Mouse (Mus musculus) MEL (cell line): ENCODE results near the gene Defb29. TPM values are rescaled to one million over a fixed set of nuclear protein-coding genes. Genes with fewer than 3 reads are reported as not detected.

Experiments
- DNase-seq: peaks from one replicate; pipeline ENCODE4 v3.0.0; 2011; ENCODE audit warnings: low read depth, low spot score
- H3K27ac ChIP-seq: 2 replicates; pipeline ENCODE4 v1.5.1; 2012; ENCODE audit warnings: low read depth, mild to moderate bottlenecking, control low read depth, low read length, moderate library complexity; ENCODE audit not compliant: control insufficient read depth
- H3K27me3 ChIP-seq, 2 experiments: fragments of 150-350 bp in 1 of 2; sonication (generic) in 1 of 2; 2 replicates each; pipeline ENCODE4 v1.6.1; 2012; ENCODE audit warnings: low read length in 2 of 2, mild to moderate bottlenecking in 2 of 2, improper control_type of control experiment in 1 of 2, moderate library complexity in 1 of 2; ENCODE audit not compliant: insufficient read depth in 2 of 2, control insufficient read depth in 1 of 2
- H3K36me3 ChIP-seq, 2 experiments: 2 replicates each; pipeline ENCODE4 v1.6.1; 2012 to 2014; ENCODE audit warnings: low read length in 2 of 2, improper control_type of control experiment in 1 of 2, inconsistent platforms in 1 of 2, mild to moderate bottlenecking in 1 of 2; ENCODE audit not compliant: insufficient read depth in 2 of 2, control insufficient read depth in 1 of 2
- H3K4me1 ChIP-seq, 2 experiments: fragments of 150-350 bp in 1 of 2; sonication (generic) in 1 of 2; 2 replicates each; pipeline ENCODE4 v1.6.1; 2012; ENCODE audit warnings: low read length in 2 of 2, improper control_type of control experiment in 1 of 2, mild to moderate bottlenecking in 1 of 2; ENCODE audit not compliant: insufficient read depth in 2 of 2, control insufficient read depth in 1 of 2
- H3K4me3 ChIP-seq, 2 experiments: fragments of 150-350 bp in 1 of 2; sonication (generic) in 1 of 2; 2 replicates each; pipeline ENCODE4 v1.5.1; 2012; ENCODE audit warnings: low read depth in 2 of 2, low read length in 2 of 2, mild to moderate bottlenecking in 2 of 2, moderate library complexity in 2 of 2, control low read depth in 1 of 2, improper control_type of control experiment in 1 of 2; ENCODE audit not compliant: control insufficient read depth in 1 of 2, insufficient read depth in 1 of 2
- H3K79me2 ChIP-seq: 2 replicates; pipeline ENCODE4 v1.6.1; 2012; ENCODE audit warnings: mild to moderate bottlenecking, low read length, moderate library complexity; ENCODE audit not compliant: control insufficient read depth, poor library complexity, insufficient read depth
- H3K9ac ChIP-seq: 2 replicates; pipeline ENCODE4 v1.6.1; 2012; ENCODE audit warnings: low read depth, mild to moderate bottlenecking, control low read depth, low read length, moderate library complexity; ENCODE audit not compliant: control insufficient read depth, poor library complexity, severe bottlenecking
- H3K9me3 ChIP-seq: fragments of 150-350 bp; sonication (generic); replicated peaks from 2 replicates; pipeline ENCODE4 v1.6.1; 2012; ENCODE audit warnings: mild to moderate bottlenecking, low read length, improper control_type of control experiment, moderate library complexity; ENCODE audit not compliant: insufficient read depth
- CTCF ChIP-seq, 3 experiments: IDR thresholded peaks in 2 of 3; conservative IDR thresholded peaks in 1 of 3; 2 replicates each; pipeline ENCODE4 v1.5.1; 2011 to 2012; ENCODE audit warnings: low read length in 3 of 3, low read depth in 2 of 3, mild to moderate bottlenecking in 2 of 3, improper control_type of control experiment in 1 of 3, inconsistent platforms in 1 of 3, mixed read lengths in 1 of 3, moderate library complexity in 1 of 3; ENCODE audit not compliant: control insufficient read depth in 1 of 3, insufficient read depth in 1 of 3, poor library complexity in 1 of 3, severe bottlenecking in 1 of 3
- EP300 ChIP-seq, 2 experiments: IDR thresholded peaks; 2 replicates each; pipeline ENCODE4 v1.6.1; 2011; ENCODE audit warnings: improper control_type of control experiment in 2 of 2, low read length in 2 of 2, low read depth in 1 of 2, mild to moderate bottlenecking in 1 of 2
- ETS1 ChIP-seq: IDR thresholded peaks from 2 replicates; pipeline ENCODE4 v1.6.1; 2012; ENCODE audit warnings: low read depth, mild to moderate bottlenecking, inconsistent platforms, low read length, improper control_type of control experiment, moderate library complexity
- GABPA ChIP-seq: IDR thresholded peaks from 2 replicates; pipeline ENCODE4 v1.6.1; 2012; ENCODE audit warnings: low read depth, mild to moderate bottlenecking, inconsistent platforms, low read length, improper control_type of control experiment, moderate library complexity
- GATA1 ChIP-seq: IDR thresholded peaks from 2 replicates; pipeline ENCODE4 v1.6.1; 2011; ENCODE audit warnings: low read depth, low read length, improper control_type of control experiment
- HCFC1 ChIP-seq: IDR thresholded peaks from 2 replicates; pipeline ENCODE4 v1.6.1; 2012; ENCODE audit warnings: low read depth, mild to moderate bottlenecking, inconsistent platforms, low read length, improper control_type of control experiment, moderate library complexity
- JUND ChIP-seq: IDR thresholded peaks from 2 replicates; pipeline ENCODE4 v1.6.1; 2011; ENCODE audit warnings: low read depth, mild to moderate bottlenecking, improper control_type of control experiment, low read length
- MAFK ChIP-seq: IDR thresholded peaks from 2 replicates; pipeline ENCODE4 v1.6.1; 2011; ENCODE audit warnings: low read depth, mild to moderate bottlenecking, low read length, improper control_type of control experiment, borderline replicate concordance
- MAZ ChIP-seq: IDR thresholded peaks from 2 replicates; pipeline ENCODE4 v1.6.1; 2012; ENCODE audit warnings: low read depth, mild to moderate bottlenecking, inconsistent platforms, low read length, improper control_type of control experiment
- MXI1 ChIP-seq: IDR thresholded peaks from 2 replicates; pipeline ENCODE4 v1.6.1; 2011; ENCODE audit warnings: mild to moderate bottlenecking, low read depth, low read length, improper control_type of control experiment
- MYC ChIP-seq: IDR thresholded peaks from 2 replicates; pipeline ENCODE4 v1.6.1; 2011; ENCODE audit warnings: low read depth, mild to moderate bottlenecking, low read length, improper control_type of control experiment, moderate library complexity
- NRF1 ChIP-seq: IDR thresholded peaks from 2 replicates; pipeline ENCODE4 v1.6.1; 2014; ENCODE audit warnings: low read depth, mild to moderate bottlenecking, inconsistent platforms, low read length, improper control_type of control experiment, moderate library complexity; ENCODE audit not compliant: poor library complexity, insufficient read depth, severe bottlenecking
- POLR2AphosphoS5 ChIP-seq: IDR thresholded peaks from 2 replicates; pipeline ENCODE4 v1.6.1; 2012; ENCODE audit warnings: low read depth, borderline replicate concordance, mild to moderate bottlenecking, inconsistent platforms, low read length, moderate library complexity, mixed read lengths
- RAD21 ChIP-seq: IDR thresholded peaks from 2 replicates; pipeline ENCODE4 v1.6.1; 2011; ENCODE audit warnings: mild to moderate bottlenecking, low read depth, low read length, improper control_type of control experiment
- SIN3A ChIP-seq: IDR thresholded peaks from 2 replicates; pipeline ENCODE4 v1.6.1; 2012; ENCODE audit warnings: low read length, improper control_type of control experiment, inconsistent platforms
- SMC3 ChIP-seq: IDR thresholded peaks from 2 replicates; pipeline ENCODE4 v1.6.1; 2011; ENCODE audit warnings: low read depth, low read length, improper control_type of control experiment
- UBTF ChIP-seq: IDR thresholded peaks from 2 replicates; pipeline ENCODE4 v1.6.1; 2012; ENCODE audit warnings: low read depth, mild to moderate bottlenecking, inconsistent platforms, low read length, improper control_type of control experiment, moderate library complexity, borderline replicate concordance; ENCODE audit not compliant: insufficient read depth
- USF2 ChIP-seq, 2 experiments: IDR thresholded peaks; 2 replicates each; pipeline ENCODE4 v1.6.1; 2011 to 2012; ENCODE audit warnings: improper control_type of control experiment in 2 of 2, low read length in 2 of 2, borderline replicate concordance in 1 of 2, inconsistent platforms in 1 of 2, low read depth in 1 of 2, mild to moderate bottlenecking in 1 of 2; ENCODE audit not compliant: insufficient read depth in 1 of 2
- ZNF384 ChIP-seq: IDR thresholded peaks from 2 replicates; pipeline ENCODE4 v1.6.1; 2012; ENCODE audit warnings: low read depth, mild to moderate bottlenecking, inconsistent platforms, low read length, improper control_type of control experiment
- polyA plus RNA-seq, 2 experiments: library from polyadenylated mRNA; stranded (reverse) in 1 of 2; unstranded in 1 of 2; fragments of >175 nt in 1 of 2; fragments of >200 nt in 1 of 2; gene quantifications; 2 replicates each; pipeline versions ENCODE4 v1.2.1 to v1.2.4; 2012; ENCODE audit warnings: low replicate concordance in 2 of 2, low read depth in 1 of 2; ENCODE audit not compliant: insufficient read length in 2 of 2, insufficient read depth in 1 of 2, missing spikeins in 1 of 2
- total RNA-seq: library from RNA; depleted of rRNA; stranded (reverse); fragments of 300-350 nt; gene quantifications from 2 replicates; pipeline ENCODE4 v1.2.3, GENCODE M21; 2012

The Defb29 gene
- total and polyA plus RNA-seq, 3 experiments: not detected

- H3K4me1 ChIP-seq: no peaks in the 10 kb centered on the region
- no peaks in the 10 kb centered on the region for H3K79me2 ChIP-seq
- no peaks in the 10 kb centered on the region for H3K9me3 ChIP-seq
- no peaks in the 10 kb centered on the region for H3K36me3 ChIP-seq
- DNase-seq: no peak
- H3K9ac ChIP-seq: no peak within 1 kb of the TSS
- no peak within 1 kb of the TSS for H3K27ac ChIP-seq
- TF ChIP-seq POLR2AphosphoS5 (no peak), HCFC1 (no peak), MXI1 (no peak), EP300 (IDR thresholded peaks at IDR 0.05; ENCODE audit: low read depth in 1 of 2, low read length in 2 of 2) (no peak), UBTF (no peak), NRF1 (no peak), GABPA (no peak), GATA1 (no peak), ZNF384 (no peak), RAD21 (no peak)
- TF ChIP-seq, all 39 proteins: peak for 0
- Histone ChIP-seq H3K27me3 (peaks cover 9 to 14% of the 10 kb centered on the region in 2 experiments), H3K4me3 (no peak within 1 kb of the TSS)
Observed at GRCm38 (mm10) chr2:152569038-152569437, 29.1 kb upstream of the Defb29 start, which contains the start of gene Gm17416. Gene Gm17416, plus strand, starts transcription at chr2:152569338.

- H3K4me3 ChIP-seq: no peak overlapping the region
Observed at GRCm38 (mm10) chr2:152556655-152557054, 16.8 kb upstream of the Defb29 start.

More at GRCm38 (mm10) chr2:152556655-152557054, 16.8 kb upstream of the Defb29 start:
- Histone ChIP-seq H3K79me2 (no peaks in the 10 kb centered on the region), H3K9me3 (no peaks in the 10 kb centered on the region), H3K4me1 (peaks cover 6 to 27% of the 10 kb centered on the region in 2 experiments), H3K27me3 (peaks cover 2 to 8% of the 10 kb centered on the region in 2 experiments; a peak in 3 of 4 replicates), H3K27ac (no peak overlapping the region), H3K9ac (no peak overlapping the region), H3K36me3 (peaks cover 0 to 23% of the 10 kb centered on the region in 2 experiments; a peak in 2 of 4 replicates)
- TF ChIP-seq HCFC1 (no peak), CTCF (IDR thresholded peaks at IDR 0.05 in 2 of 3, conservative IDR thresholded peaks at IDR 0.05 in 1 of 3; ENCODE audit: control insufficient read depth in 1 of 3, insufficient read depth in 1 of 3, low read depth in 2 of 3, low read length in 3 of 3, poor library complexity in 1 of 3, severe bottlenecking in 1 of 3) (no peak), ZNF384 (no peak), SMC3 (no peak), MAZ (no peak), GABPA (no peak), MYC (no peak), UBTF (no peak), JUND (no peak), GATA1 (no peak), SIN3A (no peak), USF2 (IDR thresholded peaks at IDR 0.05; ENCODE audit: borderline replicate concordance in 1 of 2, insufficient read depth in 1 of 2, low read depth in 1 of 2, low read length in 2 of 2) (no peak), ETS1 (no peak), MAFK (no peak)
- no peak for DNase-seq
